Mouse (Mus musculus): ENCODE data around the gene Unc79. TPM values are rescaled to one million over a fixed set of nuclear protein-coding genes. Genes with fewer than 3 reads are reported as not detected.

The Unc79 gene
- 2.1 and 2.2 TPM in 2 replicates for polyA plus RNA-seq (2014; fragmentation: Nextera tagmentation; extraction: Ambion mirVana)

GRCm38 (mm10) chr12:102948778-102949394 is at the start of gene Unc79:
Gene Unc79, plus strand, starts transcription at chr12:102948859.
- H3K9me3 ChIP-seq (ENCODE audit: control insufficient read depth, low read length): no peaks in the 10 kb centered on the region
- WGBS: under 1% methylated on average over 48 of the region's 48 CpGs
- peaks cover 11% of the 10 kb centered on the region; the same call in 1 of the 2 replicates for H3K27me3 ChIP-seq (ENCODE audit: control insufficient read depth, insufficient read depth, low read length)
- ATAC-seq (replicated peaks; ENCODE audit: low FRiP score) (peak; percentile 84), DNase-seq (ENCODE audit: low spot score) (peak; percentile 81)
- peak within 1 kb of the TSS; percentile 35 for H3K9ac ChIP-seq (ENCODE audit: low read length)
- peak within 1 kb of the TSS; percentile 73 for H3K4me2 ChIP-seq (ENCODE audit: low read depth, low read length, severe bottlenecking)
- peak within 1 kb of the TSS; percentile 58 for H3K4me3 ChIP-seq (ENCODE audit: low read depth, low read length)
- H3K27ac ChIP-seq (ENCODE audit: low read depth, low read length): peak within 1 kb of the TSS; percentile 75
- H3K4me1 ChIP-seq (replicated peaks; ENCODE audit: control insufficient read depth, insufficient read depth, low read length): no peaks in the 10 kb centered on the region
- no peaks in the 10 kb centered on the region for H3K36me3 ChIP-seq (ENCODE audit: control insufficient read depth, insufficient read depth, low read length)

- DNase-seq (ENCODE audit: low spot score) (no peak), ATAC-seq (replicated peaks; ENCODE audit: low FRiP score) (no peak)
- WGBS: 92% methylated on average over 17 of the region's 17 CpGs
- no peak within 1 kb of the TSS for H3K27ac ChIP-seq (ENCODE audit: low read depth, low read length)
- H3K4me3 ChIP-seq (ENCODE audit: low read depth, low read length): no peak within 1 kb of the TSS
- H3K36me3 ChIP-seq (ENCODE audit: control insufficient read depth, insufficient read depth, low read length): no peaks in the 10 kb centered on the region
- H3K4me2 ChIP-seq (ENCODE audit: low read depth, low read length, severe bottlenecking): no peak within 1 kb of the TSS
- no peak within 1 kb of the TSS for H3K9ac ChIP-seq (ENCODE audit: low read length)
- H3K4me1 ChIP-seq (replicated peaks; ENCODE audit: control insufficient read depth, insufficient read depth, low read length): no peaks in the 10 kb centered on the region
- no peaks in the 10 kb centered on the region for H3K27me3 ChIP-seq (ENCODE audit: control insufficient read depth, insufficient read depth, low read length)
- H3K9me3 ChIP-seq (ENCODE audit: control insufficient read depth, low read length): no peaks in the 10 kb centered on the region
Observed at GRCm38 (mm10) chr12:102899091-102899490, 49.6 kb upstream of the Unc79 start, which contains the start of gene Cox8c. Gene Cox8c, plus strand, starts transcription at chr12:102899316.

- Histone ChIP-seq H3K27me3 (ENCODE audit: control insufficient read depth, insufficient read depth, low read length) (no peaks in the 10 kb centered on the region), H3K9me3 (ENCODE audit: control insufficient read depth, low read length) (no peaks in the 10 kb centered on the region), H3K36me3 (ENCODE audit: control insufficient read depth, insufficient read depth, low read length) (no peaks in the 10 kb centered on the region), H3K4me2 (ENCODE audit: low read depth, low read length, severe bottlenecking) (no peak overlapping the region), H3K4me1 (replicated peaks; ENCODE audit: control insufficient read depth, insufficient read depth, low read length) (no peaks in the 10 kb centered on the region), H3K4me3 (ENCODE audit: low read depth, low read length) (no peak overlapping the region), H3K27ac (ENCODE audit: low read depth, low read length) (no peak overlapping the region), H3K9ac (ENCODE audit: low read length) (no peak overlapping the region)
- 39% methylated on average over 3 of the region's 3 CpGs for WGBS
- ATAC-seq (replicated peaks; ENCODE audit: low FRiP score): no peak
- no peak for DNase-seq (ENCODE audit: low spot score)
Observed at GRCm38 (mm10) chr12:102908191-102908590, 40.5 kb upstream of the Unc79 start.

- no peak overlapping the region for H3K27ac ChIP-seq (ENCODE audit: low read depth, low read length)
- no peaks in the 10 kb centered on the region for H3K27me3 ChIP-seq (ENCODE audit: control insufficient read depth, insufficient read depth, low read length)
Observed at GRCm38 (mm10) chr12:102916073-102916472, 32.6 kb upstream of the Unc79 start.

GRCm38 (mm10) chr12:102929764-102930163 is 18.9 kb upstream of the Unc79 start:
- Histone ChIP-seq H3K4me2 (ENCODE audit: low read depth, low read length, severe bottlenecking) (no peak overlapping the region), H3K9ac (ENCODE audit: low read length) (no peak overlapping the region), H3K27me3 (ENCODE audit: control insufficient read depth, insufficient read depth, low read length) (no peaks in the 10 kb centered on the region), H3K4me1 (replicated peaks; ENCODE audit: control insufficient read depth, insufficient read depth, low read length) (no peaks in the 10 kb centered on the region), H3K27ac (ENCODE audit: low read depth, low read length) (no peak overlapping the region), H3K9me3 (ENCODE audit: control insufficient read depth, low read length) (no peaks in the 10 kb centered on the region), H3K36me3 (ENCODE audit: control insufficient read depth, insufficient read depth, low read length) (no peaks in the 10 kb centered on the region), H3K4me3 (ENCODE audit: low read depth, low read length) (no peak overlapping the region)
- no peak for DNase-seq (ENCODE audit: low spot score)
- 82% methylated on average over 4 of the region's 4 CpGs for WGBS
- no peak for ATAC-seq (replicated peaks; ENCODE audit: low FRiP score)

More at GRCm38 (mm10) chr12:102916073-102916472, 32.6 kb upstream of the Unc79 start:
- DNase-seq (ENCODE audit: low spot score): no peak
- no peak overlapping the region for H3K4me2 ChIP-seq (ENCODE audit: low read depth, low read length, severe bottlenecking)
- no peaks in the 10 kb centered on the region for H3K4me1 ChIP-seq (replicated peaks; ENCODE audit: control insufficient read depth, insufficient read depth, low read length)
- H3K36me3 ChIP-seq (ENCODE audit: control insufficient read depth, insufficient read depth, low read length): no peaks in the 10 kb centered on the region
- no peak for ATAC-seq (replicated peaks; ENCODE audit: low FRiP score)
- no peak overlapping the region for H3K9ac ChIP-seq (ENCODE audit: low read length)
- H3K9me3 ChIP-seq (ENCODE audit: control insufficient read depth, low read length): no peaks in the 10 kb centered on the region
- WGBS: 93% methylated on average over 2 of the region's 2 CpGs
- no peak overlapping the region for H3K4me3 ChIP-seq (ENCODE audit: low read depth, low read length)

GRCm38 (mm10) chr12:102930335-102930734 is 18.3 kb upstream of the Unc79 start:
- no peak for ATAC-seq (replicated peaks; ENCODE audit: low FRiP score)
- WGBS: 76% methylated on average over 1 of the region's 1 CpGs
- no peak for DNase-seq (ENCODE audit: low spot score)
- H3K27me3 ChIP-seq (ENCODE audit: control insufficient read depth, insufficient read depth, low read length): no peaks in the 10 kb centered on the region
- H3K4me2 ChIP-seq (ENCODE audit: low read depth, low read length, severe bottlenecking): no peak overlapping the region
- H3K9ac ChIP-seq (ENCODE audit: low read length): no peak overlapping the region
- no peak overlapping the region for H3K4me3 ChIP-seq (ENCODE audit: low read depth, low read length)
- H3K27ac ChIP-seq (ENCODE audit: low read depth, low read length): no peak overlapping the region
- no peaks in the 10 kb centered on the region for H3K9me3 ChIP-seq (ENCODE audit: control insufficient read depth, low read length)
- no peaks in the 10 kb centered on the region for H3K36me3 ChIP-seq (ENCODE audit: control insufficient read depth, insufficient read depth, low read length)
- H3K4me1 ChIP-seq (replicated peaks; ENCODE audit: control insufficient read depth, insufficient read depth, low read length): no peaks in the 10 kb centered on the region

- H3K4me3 ChIP-seq (ENCODE audit: low read depth, low read length): no peak overlapping the region
- H3K4me2 ChIP-seq (ENCODE audit: low read depth, low read length, severe bottlenecking): no peak overlapping the region
- no peaks in the 10 kb centered on the region for H3K27me3 ChIP-seq (ENCODE audit: control insufficient read depth, insufficient read depth, low read length)
- 89% methylated on average over 7 of the region's 7 CpGs for WGBS
- no peaks in the 10 kb centered on the region for H3K36me3 ChIP-seq (ENCODE audit: control insufficient read depth, insufficient read depth, low read length)
- no peaks in the 10 kb centered on the region for H3K9me3 ChIP-seq (ENCODE audit: control insufficient read depth, low read length)
- H3K9ac ChIP-seq (ENCODE audit: low read length): no peak overlapping the region
- no peak overlapping the region for H3K27ac ChIP-seq (ENCODE audit: low read depth, low read length)
- no peak for ATAC-seq (replicated peaks; ENCODE audit: low FRiP score)
- no peak for DNase-seq (ENCODE audit: low spot score)
- H3K4me1 ChIP-seq (replicated peaks; ENCODE audit: control insufficient read depth, insufficient read depth, low read length): no peaks in the 10 kb centered on the region
Observed at GRCm38 (mm10) chr12:102930789-102931188, 17.9 kb upstream of the Unc79 start.

GRCm38 (mm10) chr12:102935892-102936291 is 12.8 kb upstream of the Unc79 start:
- no peak for DNase-seq (ENCODE audit: low spot score)
- Histone ChIP-seq H3K9me3 (ENCODE audit: control insufficient read depth, low read length) (no peaks in the 10 kb centered on the region), H3K36me3 (ENCODE audit: control insufficient read depth, insufficient read depth, low read length) (no peaks in the 10 kb centered on the region), H3K27ac (ENCODE audit: low read depth, low read length) (no peak overlapping the region), H3K4me2 (ENCODE audit: low read depth, low read length, severe bottlenecking) (no peak overlapping the region), H3K27me3 (ENCODE audit: control insufficient read depth, insufficient read depth, low read length) (no peaks in the 10 kb centered on the region), H3K9ac (ENCODE audit: low read length) (no peak overlapping the region), H3K4me3 (ENCODE audit: low read depth, low read length) (no peak overlapping the region), H3K4me1 (replicated peaks; ENCODE audit: control insufficient read depth, insufficient read depth, low read length) (no peaks in the 10 kb centered on the region)
- ATAC-seq (replicated peaks; ENCODE audit: low FRiP score): no peak
- 41% methylated on average over 1 of the region's 1 CpGs for WGBS

GRCm38 (mm10) chr12:102945571-102945970 is 3.1 kb upstream of the Unc79 start:
- DNase-seq (ENCODE audit: low spot score) (no peak), ATAC-seq (replicated peaks; ENCODE audit: low FRiP score) (no peak)
- H3K27me3 ChIP-seq (ENCODE audit: control insufficient read depth, insufficient read depth, low read length): peaks cover 11% of the 10 kb centered on the region; the same call in 1 of the 2 replicates
- H3K27ac ChIP-seq (ENCODE audit: low read depth, low read length): no peak overlapping the region
- no peak overlapping the region for H3K4me2 ChIP-seq (ENCODE audit: low read depth, low read length, severe bottlenecking)
- no peak overlapping the region for H3K4me3 ChIP-seq (ENCODE audit: low read depth, low read length)
- no peaks in the 10 kb centered on the region for H3K36me3 ChIP-seq (ENCODE audit: control insufficient read depth, insufficient read depth, low read length)
- no peaks in the 10 kb centered on the region for H3K9me3 ChIP-seq (ENCODE audit: control insufficient read depth, low read length)
- H3K4me1 ChIP-seq (replicated peaks; ENCODE audit: control insufficient read depth, insufficient read depth, low read length): no peaks in the 10 kb centered on the region
- H3K9ac ChIP-seq (ENCODE audit: low read length): no peak overlapping the region
- 90% methylated on average over 1 of the region's 1 CpGs for WGBS
